Mouse (Mus musculus): Measurements from ENCODE around the gene Pcyt1a. TPM values are rescaled to one million over a fixed set of nuclear protein-coding genes. Genes with fewer than 3 reads are reported as not detected.
A peak's percentile ranks its signal among the peaks of the same experiment; 100 is the strongest.

Gene Pcyt1a
- total and polyA plus RNA-seq, 2 experiments, result 28.6 to 56.1 TPM

DNA sequence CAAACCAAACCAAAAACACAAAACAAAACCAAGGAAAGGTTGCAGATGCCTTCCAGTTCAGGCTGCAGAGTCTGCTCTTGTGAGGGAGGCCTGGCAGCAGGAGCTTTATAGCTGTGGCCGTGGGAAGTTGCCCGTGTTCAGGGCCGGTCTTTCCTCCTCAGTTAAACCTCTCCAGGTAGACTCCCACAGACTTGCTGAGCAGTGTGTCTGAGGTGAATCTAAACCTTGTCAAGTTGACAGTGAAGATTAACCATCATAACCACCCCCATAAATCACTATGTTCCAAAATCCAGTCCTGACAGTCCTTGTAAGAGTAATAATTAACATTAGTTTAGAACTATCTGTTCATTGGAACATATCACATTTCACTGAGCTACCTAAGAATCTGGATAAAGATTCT, 3.2 kb upstream of the Pcyt1a start:
- 87% methylated on average over 3 of the region's 3 CpGs for WGBS
- Histone ChIP-seq H3K79me2 (ENCODE audit: control insufficient read depth, insufficient read depth, low read length) (no peaks in the 10 kb centered on the region; the same call in 1 of the 2 replicates), H3K27me3 (ENCODE audit: control insufficient read depth, insufficient read depth, low read length) (no peaks in the 10 kb centered on the region), H3K4me1 (ENCODE audit: control insufficient read depth, insufficient read depth, low read length) (peaks cover 3% of the 10 kb centered on the region), H3K4me3 (ENCODE audit: insufficient read depth, low read depth, low read length) (no peak overlapping the region), H3K9ac (ENCODE audit: low read depth, low read length) (no peak overlapping the region), H3K36me3 (ENCODE audit: control insufficient read depth, insufficient read depth, low read length) (no peaks in the 10 kb centered on the region), H3K27ac (replicated peaks; ENCODE audit: insufficient read depth, low read depth, low read length) (no peak overlapping the region)
- TF ChIP-seq POLR2A (IDR thresholded peaks at IDR 0.05; ENCODE audit: extremely low read depth, insufficient read depth, low read length) (no peak), CTCF (IDR thresholded peaks at IDR 0.05; ENCODE audit: low read depth, low read length) (no peak)
- DNase-seq (ENCODE audit: extremely low read depth, low read depth, low spot score), result no peak

DNA sequence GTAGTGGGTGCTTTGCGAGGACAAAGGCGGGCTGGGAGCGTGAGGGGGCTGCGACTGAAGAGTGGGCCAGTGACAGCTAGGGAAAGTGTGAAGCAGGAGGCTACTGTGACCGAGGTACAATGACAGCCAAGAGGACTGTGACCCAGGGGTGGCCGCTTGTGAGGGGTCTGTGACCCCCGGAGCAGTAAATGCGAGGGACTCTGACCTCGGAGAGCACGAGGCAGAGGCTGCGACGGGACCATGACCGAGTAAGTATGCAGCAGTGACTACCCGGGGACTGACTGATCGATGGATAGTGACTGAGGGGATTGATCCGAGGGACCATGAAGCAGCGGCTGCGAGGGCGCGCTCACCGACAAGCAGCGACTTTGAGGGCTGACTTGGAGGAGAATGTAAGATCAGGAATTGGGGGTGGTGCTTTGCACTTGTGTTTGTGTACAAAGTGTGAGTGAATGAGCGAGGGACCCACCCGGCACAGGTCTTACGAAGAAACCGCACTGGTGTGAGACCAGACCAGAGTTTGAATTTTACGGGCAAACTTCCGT, 398 bp downstream of the Pcyt1a start:
- peak; percentile 75 for DNase-seq (ENCODE audit: extremely low read depth, low read depth, low spot score)
- Histone ChIP-seq H3K79me2 (ENCODE audit: control insufficient read depth, insufficient read depth, low read length) (peaks cover 5% of the 10 kb centered on the region; the same call in 1 of the 2 replicates), H3K27me3 (ENCODE audit: control insufficient read depth, insufficient read depth, low read length) (no peaks in the 10 kb centered on the region), H3K36me3 (ENCODE audit: control insufficient read depth, insufficient read depth, low read length) (no peaks in the 10 kb centered on the region), H3K27ac (replicated peaks; ENCODE audit: insufficient read depth, low read depth, low read length) (peak overlapping the region; percentile 95), H3K4me1 (ENCODE audit: control insufficient read depth, insufficient read depth, low read length) (peaks cover 12% of the 10 kb centered on the region), H3K9ac (ENCODE audit: low read depth, low read length) (peak overlapping the region; percentile 93), H3K4me3 (ENCODE audit: insufficient read depth, low read depth, low read length) (peak overlapping the region; percentile 88)
- under 1% methylated on average over 28 of the region's 28 CpGs for WGBS
- TF ChIP-seq POLR2A (IDR thresholded peaks at IDR 0.05; ENCODE audit: extremely low read depth, insufficient read depth, low read length), result no peak
- TF ChIP-seq CTCF (IDR thresholded peaks at IDR 0.05; ENCODE audit: low read depth, low read length), result no peak

DNA sequence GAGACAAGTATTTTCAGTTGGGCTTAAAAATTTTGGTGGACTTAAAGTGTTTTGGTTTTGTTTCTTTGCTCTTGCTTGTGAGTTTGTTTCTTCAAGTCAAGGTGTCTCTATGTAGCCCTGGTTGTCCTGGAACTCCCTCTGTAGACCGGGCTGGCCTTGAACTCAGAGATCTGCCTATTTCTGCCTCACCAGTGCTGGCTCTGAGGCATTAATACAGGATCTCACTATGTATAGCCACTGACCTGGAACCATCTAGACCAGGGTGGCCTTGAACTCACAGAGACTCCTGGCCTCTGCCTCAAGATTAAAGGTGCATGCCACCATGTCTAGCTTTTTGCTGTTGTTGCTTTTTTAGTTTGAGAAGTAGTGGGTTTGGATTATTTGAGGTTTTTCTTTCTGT, 1.2 kb downstream of the Pcyt1a start:
- DNase-seq (ENCODE audit: extremely low read depth, low read depth, low spot score), result no peak
- H3K4me1 ChIP-seq (ENCODE audit: control insufficient read depth, insufficient read depth, low read length), result peaks cover 12% of the 10 kb centered on the region
- H3K27ac ChIP-seq (replicated peaks; ENCODE audit: insufficient read depth, low read depth, low read length), result peak overlapping the region; percentile 29
- H3K4me3 ChIP-seq (ENCODE audit: insufficient read depth, low read depth, low read length), result peak overlapping the region; percentile 88; the same call in 1 of the 2 replicates
- no peaks in the 10 kb centered on the region for H3K27me3 ChIP-seq (ENCODE audit: control insufficient read depth, insufficient read depth, low read length)
- H3K9ac ChIP-seq (ENCODE audit: low read depth, low read length), result no peak overlapping the region
- TF ChIP-seq CTCF (IDR thresholded peaks at IDR 0.05; ENCODE audit: low read depth, low read length) (no peak), POLR2A (IDR thresholded peaks at IDR 0.05; ENCODE audit: extremely low read depth, insufficient read depth, low read length) (no peak)
- peaks cover 9% of the 10 kb centered on the region; the same call in 1 of the 2 replicates for H3K79me2 ChIP-seq (ENCODE audit: control insufficient read depth, insufficient read depth, low read length)
- WGBS, result 74% methylated on average over 1 of the region's 1 CpGs
- H3K36me3 ChIP-seq (ENCODE audit: control insufficient read depth, insufficient read depth, low read length), result no peaks in the 10 kb centered on the region; the same call in 1 of the 2 replicates

DNA sequence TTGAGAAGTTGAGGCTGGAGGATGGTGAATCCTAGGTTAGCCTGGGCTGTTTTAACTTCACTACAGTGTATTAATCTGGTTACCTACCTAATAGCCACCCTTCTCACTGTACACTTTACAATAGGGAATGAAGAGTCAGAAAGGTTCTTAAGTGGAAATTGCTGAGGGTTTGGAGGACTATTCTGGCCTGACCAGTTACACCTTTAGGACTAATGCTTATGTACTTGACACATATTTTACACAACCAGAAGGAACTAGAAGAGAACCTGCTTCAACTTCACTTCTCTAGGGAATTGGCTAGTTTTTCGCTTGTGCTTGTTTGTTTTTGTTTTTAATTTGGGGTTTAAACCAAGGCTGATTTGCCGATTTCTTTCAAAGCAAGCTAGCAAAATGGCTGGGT, 2.4 kb downstream of the Pcyt1a start:
- H3K4me1 ChIP-seq (ENCODE audit: control insufficient read depth, insufficient read depth, low read length), result peaks cover 15% of the 10 kb centered on the region
- H3K79me2 ChIP-seq (ENCODE audit: control insufficient read depth, insufficient read depth, low read length), result peaks cover 10% of the 10 kb centered on the region; the same call in 1 of the 2 replicates
- H3K9ac ChIP-seq (ENCODE audit: low read depth, low read length), result no peak overlapping the region
- no peak for DNase-seq (ENCODE audit: extremely low read depth, low read depth, low spot score)
- no peaks in the 10 kb centered on the region; the same call in 1 of the 2 replicates for H3K36me3 ChIP-seq (ENCODE audit: control insufficient read depth, insufficient read depth, low read length)
- no peak overlapping the region for H3K27ac ChIP-seq (replicated peaks; ENCODE audit: insufficient read depth, low read depth, low read length)
- H3K27me3 ChIP-seq (ENCODE audit: control insufficient read depth, insufficient read depth, low read length), result no peaks in the 10 kb centered on the region
- TF ChIP-seq CTCF (IDR thresholded peaks at IDR 0.05; ENCODE audit: low read depth, low read length) (no peak), POLR2A (IDR thresholded peaks at IDR 0.05; ENCODE audit: extremely low read depth, insufficient read depth, low read length) (no peak)
- no peak overlapping the region for H3K4me3 ChIP-seq (ENCODE audit: insufficient read depth, low read depth, low read length)
- 84% methylated on average over 2 of the region's 2 CpGs for WGBS

DNA sequence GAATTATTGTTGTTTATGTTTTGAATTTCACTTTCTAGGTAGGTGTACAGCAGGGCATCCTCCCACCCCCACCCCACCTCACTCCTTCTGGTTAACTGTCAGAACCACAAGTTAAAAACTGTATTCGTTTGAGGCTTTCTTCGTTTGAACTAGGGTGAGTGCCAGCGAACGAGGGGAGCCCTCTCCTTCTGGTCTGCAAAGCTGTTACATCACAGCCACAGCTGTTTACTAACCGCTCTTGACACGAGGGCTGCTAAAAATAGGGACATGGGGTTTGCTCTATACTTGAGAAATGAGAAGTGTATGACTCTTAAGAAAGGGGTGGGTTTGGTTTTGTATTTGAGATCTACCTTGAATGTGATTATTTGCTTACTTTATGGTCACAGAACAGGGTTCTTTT, 3.3 kb downstream of the Pcyt1a start:
- H3K27ac ChIP-seq (replicated peaks; ENCODE audit: insufficient read depth, low read depth, low read length), result peak overlapping the region; percentile 89; the same call in 1 of the 2 replicates
- H3K4me3 ChIP-seq (ENCODE audit: insufficient read depth, low read depth, low read length), result no peak overlapping the region
- DNase-seq (ENCODE audit: extremely low read depth, low read depth, low spot score), result peak; percentile 82
- no peaks in the 10 kb centered on the region for H3K27me3 ChIP-seq (ENCODE audit: control insufficient read depth, insufficient read depth, low read length)
- TF ChIP-seq CTCF (IDR thresholded peaks at IDR 0.05; ENCODE audit: low read depth, low read length) (no peak), POLR2A (IDR thresholded peaks at IDR 0.05; ENCODE audit: extremely low read depth, insufficient read depth, low read length) (no peak)
- no peaks in the 10 kb centered on the region; the same call in 1 of the 2 replicates for H3K36me3 ChIP-seq (ENCODE audit: control insufficient read depth, insufficient read depth, low read length)
- H3K79me2 ChIP-seq (ENCODE audit: control insufficient read depth, insufficient read depth, low read length), result peaks cover 12% of the 10 kb centered on the region; the same call in 1 of the 2 replicates
- H3K4me1 ChIP-seq (ENCODE audit: control insufficient read depth, insufficient read depth, low read length), result peaks cover 15% of the 10 kb centered on the region
- no peak overlapping the region for H3K9ac ChIP-seq (ENCODE audit: low read depth, low read length)
- 9% methylated on average over 6 of the region's 6 CpGs for WGBS

DNA sequence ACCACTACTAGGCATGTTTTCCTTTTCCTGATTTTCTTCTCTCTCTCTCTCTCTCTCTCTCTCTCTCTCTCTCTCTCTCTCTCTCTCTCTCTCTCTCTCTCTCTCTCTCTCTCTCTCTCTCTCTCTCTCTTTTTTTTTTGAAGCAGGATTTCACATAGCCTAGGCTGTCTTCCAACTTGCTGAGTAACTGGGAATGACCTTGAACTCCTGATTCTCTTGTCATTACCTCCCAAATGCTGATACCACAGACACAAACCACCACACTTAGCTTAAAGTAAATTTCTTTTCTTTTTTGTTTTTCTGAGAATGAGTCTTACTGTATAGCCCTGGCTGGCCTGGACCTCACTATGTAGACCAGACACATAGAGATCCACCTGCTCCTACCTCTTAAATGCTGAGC, 4.0 kb downstream of the Pcyt1a start:
- TF ChIP-seq POLR2A (IDR thresholded peaks at IDR 0.05; ENCODE audit: extremely low read depth, insufficient read depth, low read length) (no peak), CTCF (IDR thresholded peaks at IDR 0.05; ENCODE audit: low read depth, low read length) (no peak)
- Histone ChIP-seq H3K27ac (replicated peaks; ENCODE audit: insufficient read depth, low read depth, low read length) (peak overlapping the region; percentile 89), H3K79me2 (ENCODE audit: control insufficient read depth, insufficient read depth, low read length) (peaks cover 12% of the 10 kb centered on the region; the same call in 1 of the 2 replicates), H3K4me1 (ENCODE audit: control insufficient read depth, insufficient read depth, low read length) (peaks cover 15% of the 10 kb centered on the region), H3K9ac (ENCODE audit: low read depth, low read length) (peak overlapping the region; percentile 29; the same call in 1 of the 2 replicates), H3K36me3 (ENCODE audit: control insufficient read depth, insufficient read depth, low read length) (no peaks in the 10 kb centered on the region; the same call in 1 of the 2 replicates), H3K4me3 (ENCODE audit: insufficient read depth, low read depth, low read length) (no peak overlapping the region), H3K27me3 (ENCODE audit: control insufficient read depth, insufficient read depth, low read length) (no peaks in the 10 kb centered on the region)
- DNase-seq (ENCODE audit: extremely low read depth, low read depth, low spot score), result peak; percentile 91

All from liver, adult 2 months (tissue).